Mouse (Mus musculus) heart, embryonic 11.5 days (tissue): ENCODE measurements at regions not wholly inside any gene's neighbourhood (a gene's known extent, or its start where the extent isn't known, plus 50 kb on each side); places are given as distances from the start of the nearest gene placed in this dataset.

Source experiments
- ATAC-seq: fragments of 200-750 bp; cut with Nextera tagmentation; replicated peaks from 2 replicates; pipeline ENCODE4 v1.8.0; 2017; ENCODE audit warnings: moderate library complexity; ENCODE audit not compliant: insufficient number of reproducible peaks, low FRiP score, low TSS enrichment
- H3K27ac ChIP-seq: fragments of 300-500 bp; sonication (generic); 2 replicates; pipeline ENCODE4 v1.5.1; 2014; ENCODE audit warnings: mild to moderate bottlenecking, low read depth, low read length
- H3K27me3 ChIP-seq: fragments of 300-500 bp; sonication (generic); 2 replicates; pipeline ENCODE4 v1.6.1; 2014; ENCODE audit warnings: mild to moderate bottlenecking, low read length, mixed read lengths; ENCODE audit not compliant: control insufficient read depth, insufficient read depth
- H3K36me3 ChIP-seq: fragments of 300-500 bp; sonication (generic); 2 replicates; pipeline ENCODE4 v1.6.1; 2014; ENCODE audit warnings: mild to moderate bottlenecking, low read length, moderate library complexity, mixed read lengths; ENCODE audit not compliant: control insufficient read depth, insufficient read depth
- H3K4me1 ChIP-seq: fragments of 300-500 bp; sonication (generic); 2 replicates; pipeline ENCODE4 v1.6.1; 2014; ENCODE audit warnings: low read length; ENCODE audit not compliant: control insufficient read depth, insufficient read depth
- H3K4me2 ChIP-seq: fragments of 300-500 bp; sonication (generic); 2 replicates; pipeline ENCODE4 v1.6.1; 2014; ENCODE audit warnings: mild to moderate bottlenecking, moderate library complexity
- H3K4me3 ChIP-seq: fragments of 300-500 bp; sonication (generic); 2 replicates; pipeline ENCODE4 v1.5.1; 2014; ENCODE audit warnings: low read depth, low read length
- H3K9ac ChIP-seq: fragments of 300-500 bp; sonication (generic); 2 replicates; pipeline ENCODE4 v1.6.1; 2014; ENCODE audit warnings: mild to moderate bottlenecking, low read depth, low read length, moderate library complexity
- H3K9me3 ChIP-seq: fragments of 300-500 bp; sonication (generic); replicated peaks from 2 replicates; pipeline ENCODE4 v1.6.1; 2016; ENCODE audit warnings: low read length; ENCODE audit not compliant: control insufficient read depth
- WGBS: fragments of 180-500 bp; shearing (Covaris S2); extraction: QIAGEN DNeasy Blood & Tissue Kit; methylation state at CpG from one replicate; pipeline ENCODE4 v1.1.7; 2014; ENCODE audit not compliant: insufficient replicate concordance; 5-methylcytosine and 5-hydroxymethylcytosine counted together

- Histone ChIP-seq H3K9ac (no peak overlapping the region), H3K4me1 (no peaks in the 10 kb centered on the region), H3K4me2 (no peak overlapping the region), H3K27ac (no peak overlapping the region), H3K27me3 (no peaks in the 10 kb centered on the region), H3K36me3 (no peaks in the 10 kb centered on the region), H3K9me3 (no peaks in the 10 kb centered on the region), H3K4me3 (no peak overlapping the region)
- 46% methylated on average over 3 of the region's 3 CpGs for WGBS
- no peak for ATAC-seq
Observed at GRCm38 (mm10) chr9:113192773-113193172, 515.3 kb downstream of the Pdcd6ip start.

- H3K4me2 ChIP-seq, result no peak overlapping the region
- no peaks in the 10 kb centered on the region for H3K36me3 ChIP-seq
- no peak overlapping the region for H3K4me3 ChIP-seq
- no peak overlapping the region for H3K27ac ChIP-seq
- H3K9me3 ChIP-seq, result no peaks in the 10 kb centered on the region
- H3K27me3 ChIP-seq, result no peaks in the 10 kb centered on the region
- no peaks in the 10 kb centered on the region for H3K4me1 ChIP-seq
- ATAC-seq, result no peak
- H3K9ac ChIP-seq, result no peak overlapping the region
- WGBS, result 70% methylated on average over 3 of the region's 3 CpGs
Observed at GRCm38 (mm10) chr9:113191163-113191562, 516.9 kb downstream of the Pdcd6ip start.

DNA sequence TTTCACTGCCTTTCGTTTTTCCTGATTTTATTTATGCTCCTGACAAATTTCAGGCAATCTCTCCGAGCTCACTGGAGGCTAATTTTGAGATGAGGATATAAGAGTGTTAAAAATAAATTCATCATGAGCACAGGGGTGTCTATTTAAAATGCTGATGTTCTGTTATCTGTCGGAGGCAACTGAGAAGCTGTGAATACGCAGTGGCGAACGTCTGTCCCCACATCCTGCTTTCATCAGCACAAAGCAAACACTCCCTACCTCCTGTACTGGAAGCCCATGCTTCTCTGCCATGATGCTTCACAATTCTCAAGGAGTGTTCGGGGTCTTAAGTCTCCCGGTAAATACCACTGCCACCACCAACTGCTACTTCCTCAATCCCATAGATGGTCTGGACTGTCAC is 526.9 kb downstream of the Pdcd6ip start:
- H3K27me3 ChIP-seq, result no peaks in the 10 kb centered on the region
- H3K9ac ChIP-seq, result no peak overlapping the region
- no peak overlapping the region for H3K4me2 ChIP-seq
- H3K4me3 ChIP-seq, result no peak overlapping the region
- H3K36me3 ChIP-seq, result no peaks in the 10 kb centered on the region
- 75% methylated on average over 8 of the region's 8 CpGs for WGBS
- ATAC-seq, result no peak
- no peaks in the 10 kb centered on the region for H3K9me3 ChIP-seq
- H3K27ac ChIP-seq, result no peak overlapping the region
- H3K4me1 ChIP-seq, result no peaks in the 10 kb centered on the region

- no peak for ATAC-seq
- Histone ChIP-seq H3K4me2 (no peak overlapping the region), H3K9me3 (no peaks in the 10 kb centered on the region), H3K27ac (no peak overlapping the region), H3K4me3 (no peak overlapping the region), H3K27me3 (no peaks in the 10 kb centered on the region), H3K36me3 (no peaks in the 10 kb centered on the region), H3K9ac (no peak overlapping the region), H3K4me1 (no peaks in the 10 kb centered on the region)
- 79% methylated on average over 4 of the region's 4 CpGs for WGBS
Observed at GRCm38 (mm10) chr9:113177918-113178235, 530.2 kb downstream of the Pdcd6ip start.

DNA sequence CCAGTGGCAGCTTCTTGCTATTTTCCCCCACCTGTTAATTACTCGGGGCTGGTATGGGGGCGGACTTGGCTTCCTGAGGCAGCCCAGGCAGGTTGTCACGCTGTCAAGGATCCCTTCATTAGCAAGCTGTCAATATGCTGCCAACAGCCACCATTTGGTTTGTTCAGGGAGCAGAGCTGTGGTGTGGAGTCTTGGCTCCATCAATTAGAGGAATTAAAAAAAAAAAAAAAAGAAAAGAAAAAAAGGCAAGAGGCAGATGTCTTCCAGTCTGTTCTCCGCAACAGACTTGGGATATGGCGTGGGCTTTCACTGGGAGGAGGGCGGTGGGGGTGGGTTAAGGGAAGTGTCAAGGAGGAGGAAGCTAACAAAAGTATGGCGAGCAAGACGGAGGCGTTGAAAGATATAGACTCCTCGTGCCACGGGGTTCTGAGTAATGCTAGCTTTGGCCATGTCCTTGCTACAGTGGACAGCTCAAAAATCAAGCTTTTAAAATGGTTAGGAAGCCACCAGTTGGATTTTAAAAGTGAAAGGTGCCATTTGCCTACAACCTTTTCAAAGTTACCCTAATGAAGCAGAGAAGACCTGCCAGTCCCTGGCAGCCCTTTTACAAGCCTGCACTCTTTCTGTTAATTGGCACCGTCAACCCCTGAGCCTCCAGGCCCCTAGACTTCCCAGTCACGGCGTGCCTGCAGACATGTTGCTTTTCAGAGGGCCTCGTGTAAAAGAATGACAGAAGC is 530.7 kb downstream of the Pdcd6ip start:
- Histone ChIP-seq H3K4me2 (no peak overlapping the region), H3K9ac (no peak overlapping the region), H3K9me3 (no peaks in the 10 kb centered on the region), H3K27ac (no peak overlapping the region), H3K4me3 (no peak overlapping the region), H3K27me3 (no peaks in the 10 kb centered on the region), H3K36me3 (no peaks in the 10 kb centered on the region), H3K4me1 (no peaks in the 10 kb centered on the region)
- WGBS, result 52% methylated on average over 15 of the region's 15 CpGs
- ATAC-seq, result no peak

DNA sequence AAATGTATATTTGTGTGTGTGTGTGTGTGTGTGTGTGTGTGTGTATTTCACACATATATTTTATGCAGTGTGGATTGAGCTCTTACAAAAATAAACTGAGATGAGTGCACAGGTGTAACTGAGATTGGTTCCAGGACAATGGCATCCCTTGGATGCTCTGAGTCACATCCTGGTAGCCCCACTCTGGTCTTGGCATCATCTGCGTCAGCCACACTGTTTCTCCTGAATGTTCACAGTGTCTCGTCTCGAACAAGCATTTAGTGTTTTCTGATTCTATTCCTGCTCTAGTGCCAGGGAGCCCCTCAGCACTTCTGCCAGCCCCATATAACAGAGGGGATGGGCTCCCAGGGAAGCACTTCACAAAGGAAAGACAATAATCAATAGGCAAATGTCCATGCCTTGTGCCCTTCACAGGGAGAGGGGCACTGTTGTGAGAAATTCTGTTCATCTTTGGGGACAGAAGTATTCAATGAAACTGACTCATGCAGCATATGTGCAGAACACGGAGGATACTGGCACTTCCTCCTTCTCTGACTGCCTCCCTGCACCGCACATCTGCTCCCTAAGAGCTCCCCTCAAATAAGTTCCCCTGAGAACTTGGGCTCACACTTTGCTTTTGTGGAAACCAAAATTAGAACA is 536.2 kb downstream of the Pdcd6ip start:
- Histone ChIP-seq H3K9me3 (no peaks in the 10 kb centered on the region), H3K27ac (no peak overlapping the region), H3K4me1 (no peaks in the 10 kb centered on the region), H3K9ac (no peak overlapping the region), H3K36me3 (no peaks in the 10 kb centered on the region), H3K4me2 (no peak overlapping the region), H3K4me3 (no peak overlapping the region), H3K27me3 (no peaks in the 10 kb centered on the region)
- 72% methylated on average over 5 of the region's 5 CpGs for WGBS
- no peak for ATAC-seq

- Histone ChIP-seq H3K27ac (no peak overlapping the region), H3K4me3 (no peak overlapping the region), H3K4me2 (no peak overlapping the region), H3K4me1 (no peaks in the 10 kb centered on the region), H3K9me3 (no peaks in the 10 kb centered on the region), H3K9ac (no peak overlapping the region), H3K36me3 (no peaks in the 10 kb centered on the region), H3K27me3 (no peaks in the 10 kb centered on the region)
- no peak for ATAC-seq
- 79% methylated on average over 12 of the region's 12 CpGs for WGBS
Observed at GRCm38 (mm10) chr9:113162897-113163874, 544.9 kb downstream of the Pdcd6ip start.

GRCm38 (mm10) chr9:113160011-113160410 is 548.0 kb downstream of the Pdcd6ip start:
- no peak for ATAC-seq
- Histone ChIP-seq H3K27me3 (no peaks in the 10 kb centered on the region), H3K27ac (no peak overlapping the region), H3K4me3 (no peak overlapping the region), H3K9ac (no peak overlapping the region), H3K4me2 (no peak overlapping the region), H3K36me3 (no peaks in the 10 kb centered on the region), H3K4me1 (no peaks in the 10 kb centered on the region), H3K9me3 (no peaks in the 10 kb centered on the region)
- WGBS, result 99% methylated on average over 2 of the region's 2 CpGs
